Mouse (Mus musculus): ENCODE measurements at regions not wholly inside any gene's neighbourhood (a gene's known extent, or its start where the extent isn't known, plus 50 kb on each side); places are given as distances from the start of the nearest gene placed in this dataset.
A peak's percentile ranks its signal among the peaks of the same experiment; 100 is the strongest.

DNA sequence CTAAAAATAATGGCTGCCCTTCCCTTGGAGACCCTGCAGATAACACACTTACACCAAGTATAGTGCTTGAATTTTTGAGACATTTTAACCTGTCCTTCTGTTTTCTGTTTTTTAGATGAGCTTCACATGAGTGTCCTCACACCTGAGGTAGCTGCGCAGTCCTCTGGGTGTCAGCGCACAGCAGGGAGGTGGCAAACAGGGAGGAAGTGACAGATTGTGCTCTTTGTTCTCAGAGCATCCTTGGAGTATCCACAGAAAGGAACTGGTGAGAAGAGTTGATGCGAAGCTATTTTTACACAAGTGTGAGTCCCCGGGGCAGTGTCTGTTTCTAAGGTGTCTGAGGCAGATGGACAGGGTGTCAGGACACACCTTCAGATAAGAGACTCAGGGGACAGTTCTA lies 78.2 kb upstream of the Arl4c start:
- no peaks in the 10 kb centered on the region for H3K9me3 ChIP-seq (ENCODE audit: control insufficient read depth, low read length)
- H3K27ac ChIP-seq (ENCODE audit: low read length) = no peak overlapping the region
- no peak overlapping the region for H3K4me3 ChIP-seq (replicated peaks; ENCODE audit: low read length)
- H3K4me2 ChIP-seq (ENCODE audit: low read length) = no peak overlapping the region
- no peaks in the 10 kb centered on the region; the same call in 1 of the 2 replicates for H3K4me1 ChIP-seq (replicated peaks; ENCODE audit: control insufficient read depth, insufficient read depth, low read length)
- 86% methylated on average over 4 of the region's 4 CpGs for WGBS
- H3K27me3 ChIP-seq (replicated peaks; ENCODE audit: control insufficient read depth, insufficient read depth, low read length) = no peaks in the 10 kb centered on the region
- H3K36me3 ChIP-seq (ENCODE audit: control insufficient read depth, insufficient read depth) = no peaks in the 10 kb centered on the region
- no peak for ATAC-seq
- no peak overlapping the region for H3K9ac ChIP-seq (replicated peaks; ENCODE audit: low read depth, low read length)

DNA sequence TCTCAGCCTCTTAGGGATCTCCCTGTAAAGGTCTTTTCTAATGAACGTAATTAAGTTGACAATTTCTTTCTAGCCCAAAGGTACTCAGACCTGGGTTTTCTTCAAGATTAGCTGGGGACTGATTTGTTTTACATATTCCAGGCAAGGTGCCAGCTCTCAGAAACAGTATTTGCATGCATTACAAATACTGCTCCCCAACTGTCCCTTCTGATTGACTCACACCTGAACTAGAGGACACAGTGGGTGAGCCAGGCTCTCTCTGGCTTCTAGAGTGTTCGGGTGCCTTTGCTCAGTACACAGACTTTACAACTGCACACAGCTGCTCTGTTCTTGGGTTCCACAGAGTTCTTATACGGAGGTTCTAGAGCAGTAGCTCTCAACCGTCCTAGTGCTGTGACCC lies 81.1 kb upstream of the Arl4c start:
- ATAC-seq = no peak
- WGBS = 78% methylated on average over 4 of the region's 4 CpGs
- Histone ChIP-seq H3K4me3 (replicated peaks; ENCODE audit: low read length) (no peak overlapping the region), H3K27ac (ENCODE audit: low read length) (no peak overlapping the region), H3K4me1 (replicated peaks; ENCODE audit: control insufficient read depth, insufficient read depth, low read length) (no peaks in the 10 kb centered on the region; the same call in 1 of the 2 replicates), H3K36me3 (ENCODE audit: control insufficient read depth, insufficient read depth) (no peaks in the 10 kb centered on the region), H3K27me3 (replicated peaks; ENCODE audit: control insufficient read depth, insufficient read depth, low read length) (no peaks in the 10 kb centered on the region), H3K4me2 (ENCODE audit: low read length) (no peak overlapping the region), H3K9ac (replicated peaks; ENCODE audit: low read depth, low read length) (no peak overlapping the region), H3K9me3 (ENCODE audit: control insufficient read depth, low read length) (no peaks in the 10 kb centered on the region)

DNA sequence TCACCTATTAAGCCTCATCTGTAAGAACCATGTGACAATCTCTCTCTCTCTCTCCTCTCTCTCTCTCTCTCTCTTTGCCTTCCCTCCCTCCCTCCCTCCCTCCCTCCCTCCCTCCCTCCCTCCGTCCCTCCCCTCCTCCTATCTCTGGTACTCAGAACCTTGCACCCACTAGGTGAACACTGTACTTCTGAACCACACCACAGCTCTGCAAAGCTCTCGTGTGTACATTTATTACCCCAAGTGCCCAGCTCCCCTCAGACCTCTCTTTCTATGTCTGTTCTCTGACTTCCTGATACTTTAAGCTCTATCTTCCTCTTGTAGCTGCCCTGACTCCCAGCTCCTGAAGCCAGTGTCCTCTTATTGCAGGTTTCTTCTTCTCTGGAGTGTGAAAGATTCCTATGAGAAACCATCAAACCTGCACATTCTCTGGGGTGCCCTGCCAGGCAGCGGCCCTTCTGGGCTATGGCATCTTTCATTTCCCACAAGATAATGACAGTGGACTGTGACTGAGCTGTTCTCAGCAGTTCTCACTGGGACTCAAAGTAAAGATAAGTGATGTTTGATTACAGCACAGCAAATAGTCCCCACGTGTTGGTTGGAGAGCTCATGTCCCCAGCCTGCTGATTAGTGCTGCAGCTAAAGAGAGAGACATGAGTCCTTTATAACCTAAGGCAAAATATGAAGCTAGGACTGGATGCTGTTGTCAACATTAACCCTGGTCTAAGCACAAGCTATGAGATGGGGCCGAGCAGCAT lies 83.0 kb upstream of the Arl4c start:
- no peak overlapping the region for H3K4me2 ChIP-seq (ENCODE audit: low read length)
- no peaks in the 10 kb centered on the region for H3K27me3 ChIP-seq (replicated peaks; ENCODE audit: control insufficient read depth, insufficient read depth, low read length)
- no peaks in the 10 kb centered on the region for H3K9me3 ChIP-seq (ENCODE audit: control insufficient read depth, low read length)
- 70% methylated on average over 4 of the region's 5 CpGs for WGBS
- no peak overlapping the region for H3K4me3 ChIP-seq (replicated peaks; ENCODE audit: low read length)
- no peak for ATAC-seq
- H3K36me3 ChIP-seq (ENCODE audit: control insufficient read depth, insufficient read depth) = no peaks in the 10 kb centered on the region
- no peak overlapping the region for H3K27ac ChIP-seq (ENCODE audit: low read length)
- no peak overlapping the region for H3K9ac ChIP-seq (replicated peaks; ENCODE audit: low read depth, low read length)
- H3K4me1 ChIP-seq (replicated peaks; ENCODE audit: control insufficient read depth, insufficient read depth, low read length) = no peaks in the 10 kb centered on the region; the same call in 1 of the 2 replicates

DNA sequence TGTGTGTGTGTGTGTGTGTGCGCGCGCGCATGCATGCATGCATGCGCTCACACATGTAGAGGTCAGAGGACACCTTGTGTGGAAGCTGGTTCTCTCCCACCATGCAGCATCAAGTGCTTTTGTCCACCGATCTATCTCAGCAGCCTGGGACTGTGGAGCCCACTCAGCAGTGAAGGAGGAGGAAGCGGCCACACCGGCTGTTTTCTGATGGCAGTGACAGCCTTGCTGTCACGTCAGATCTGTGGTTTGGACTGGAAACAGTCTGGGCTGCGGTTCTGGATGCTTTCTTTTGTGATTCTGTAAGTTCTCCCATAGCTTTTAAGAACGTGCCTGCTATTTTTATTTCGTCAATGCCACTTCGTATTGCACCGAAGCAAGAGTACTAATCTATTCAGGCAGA lies 84.0 kb upstream of the Arl4c start:
- Histone ChIP-seq H3K4me1 (replicated peaks; ENCODE audit: control insufficient read depth, insufficient read depth, low read length) (no peaks in the 10 kb centered on the region; the same call in 1 of the 2 replicates), H3K9ac (replicated peaks; ENCODE audit: low read depth, low read length) (no peak overlapping the region), H3K4me2 (ENCODE audit: low read length) (no peak overlapping the region), H3K9me3 (ENCODE audit: control insufficient read depth, low read length) (no peaks in the 10 kb centered on the region), H3K4me3 (replicated peaks; ENCODE audit: low read length) (no peak overlapping the region), H3K36me3 (ENCODE audit: control insufficient read depth, insufficient read depth) (no peaks in the 10 kb centered on the region), H3K27me3 (replicated peaks; ENCODE audit: control insufficient read depth, insufficient read depth, low read length) (no peaks in the 10 kb centered on the region), H3K27ac (ENCODE audit: low read length) (no peak overlapping the region)
- no peak for ATAC-seq
- WGBS = 86% methylated on average over 14 of the region's 14 CpGs

DNA sequence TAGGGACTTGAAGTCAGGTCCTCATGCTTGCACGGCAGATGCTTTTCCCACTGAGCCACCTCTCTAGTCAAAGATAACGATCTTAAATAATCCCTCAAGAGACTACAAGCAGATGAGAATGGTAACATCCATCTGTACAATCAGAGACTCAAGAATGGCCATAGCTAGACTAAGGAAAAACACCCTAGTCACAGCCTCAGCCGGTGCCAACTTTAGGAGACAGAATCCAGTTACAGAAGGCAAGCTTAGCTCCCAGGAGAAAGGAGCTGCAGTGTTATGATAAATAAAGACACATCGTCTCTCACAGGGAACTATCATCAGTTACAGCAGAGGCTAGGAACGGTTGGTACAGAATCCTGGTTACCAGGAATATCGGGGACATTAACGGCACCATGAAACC lies 88.7 kb upstream of the Arl4c start:
- no peak overlapping the region for H3K4me3 ChIP-seq (replicated peaks; ENCODE audit: low read length)
- H3K9me3 ChIP-seq (ENCODE audit: control insufficient read depth, low read length) = no peaks in the 10 kb centered on the region
- 86% methylated on average over 7 of the region's 7 CpGs for WGBS
- H3K4me1 ChIP-seq (replicated peaks; ENCODE audit: control insufficient read depth, insufficient read depth, low read length) = peaks cover 3% of the 10 kb centered on the region; the same call in 1 of the 2 replicates
- no peak for ATAC-seq
- H3K9ac ChIP-seq (replicated peaks; ENCODE audit: low read depth, low read length) = no peak overlapping the region
- H3K36me3 ChIP-seq (ENCODE audit: control insufficient read depth, insufficient read depth) = no peaks in the 10 kb centered on the region
- H3K27ac ChIP-seq (ENCODE audit: low read length) = no peak overlapping the region
- no peak overlapping the region for H3K4me2 ChIP-seq (ENCODE audit: low read length)
- no peaks in the 10 kb centered on the region for H3K27me3 ChIP-seq (replicated peaks; ENCODE audit: control insufficient read depth, insufficient read depth, low read length)

DNA sequence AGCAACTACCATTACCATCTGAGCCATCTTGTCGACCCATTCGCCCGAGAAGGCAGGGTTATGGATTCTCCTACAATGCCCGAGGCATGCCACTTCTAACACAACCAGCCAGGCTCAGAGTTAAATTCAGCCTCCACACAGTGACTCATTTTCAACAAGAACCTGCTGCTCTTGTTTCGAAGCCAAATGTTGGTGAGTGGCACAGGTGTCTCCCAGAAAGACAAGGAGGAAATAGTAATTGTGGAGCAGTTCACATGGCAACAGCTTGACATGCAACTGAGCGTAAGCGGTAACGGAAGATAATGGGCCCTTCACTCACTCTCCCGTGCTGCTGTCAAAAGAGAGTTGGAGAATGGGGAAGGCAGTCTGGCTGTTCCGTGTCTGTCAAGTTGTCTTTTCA lies 92.9 kb upstream of the Arl4c start:
- peak; percentile 89 for ATAC-seq
- no peak overlapping the region for H3K9ac ChIP-seq (replicated peaks; ENCODE audit: low read depth, low read length)
- H3K4me3 ChIP-seq (replicated peaks; ENCODE audit: low read length) = no peak overlapping the region
- no peaks in the 10 kb centered on the region for H3K27me3 ChIP-seq (replicated peaks; ENCODE audit: control insufficient read depth, insufficient read depth, low read length)
- H3K36me3 ChIP-seq (ENCODE audit: control insufficient read depth, insufficient read depth) = no peaks in the 10 kb centered on the region
- no peak overlapping the region for H3K27ac ChIP-seq (ENCODE audit: low read length)
- H3K4me1 ChIP-seq (replicated peaks; ENCODE audit: control insufficient read depth, insufficient read depth, low read length) = peaks cover 10% of the 10 kb centered on the region
- no peak overlapping the region for H3K4me2 ChIP-seq (ENCODE audit: low read length)
- 49% methylated on average over 10 of the region's 10 CpGs for WGBS
- H3K9me3 ChIP-seq (ENCODE audit: control insufficient read depth, low read length) = no peaks in the 10 kb centered on the region

DNA sequence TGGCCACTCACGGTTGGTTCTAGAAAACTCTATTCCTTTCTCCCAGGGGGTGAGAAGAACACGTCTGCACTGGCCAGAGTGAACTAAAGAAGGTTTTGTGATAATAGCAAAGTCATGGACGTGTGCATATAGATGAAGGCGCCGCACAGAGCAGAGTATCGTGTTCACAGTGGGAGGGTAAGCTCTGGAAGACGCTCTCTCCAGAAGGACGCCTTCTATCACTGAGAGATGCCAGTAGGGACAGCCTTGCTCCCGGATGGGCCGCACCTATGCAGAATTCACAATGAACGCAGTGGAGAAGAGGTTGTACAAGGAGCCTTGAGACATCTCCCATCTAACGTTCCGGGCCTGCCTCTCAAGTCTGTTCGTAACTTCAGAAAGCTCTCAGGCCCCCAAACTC lies 96.5 kb upstream of the Arl4c start:
- Histone ChIP-seq H3K27me3 (replicated peaks; ENCODE audit: control insufficient read depth, insufficient read depth, low read length) (no peaks in the 10 kb centered on the region), H3K9ac (replicated peaks; ENCODE audit: low read depth, low read length) (no peak overlapping the region), H3K27ac (ENCODE audit: low read length) (no peak overlapping the region), H3K4me2 (ENCODE audit: low read length) (no peak overlapping the region), H3K4me1 (replicated peaks; ENCODE audit: control insufficient read depth, insufficient read depth, low read length) (peaks cover 10% of the 10 kb centered on the region), H3K36me3 (ENCODE audit: control insufficient read depth, insufficient read depth) (no peaks in the 10 kb centered on the region), H3K4me3 (replicated peaks; ENCODE audit: low read length) (no peak overlapping the region), H3K9me3 (ENCODE audit: control insufficient read depth, low read length) (no peaks in the 10 kb centered on the region)
- ATAC-seq = no peak
- 65% methylated on average over 14 of the region's 14 CpGs for WGBS

DNA sequence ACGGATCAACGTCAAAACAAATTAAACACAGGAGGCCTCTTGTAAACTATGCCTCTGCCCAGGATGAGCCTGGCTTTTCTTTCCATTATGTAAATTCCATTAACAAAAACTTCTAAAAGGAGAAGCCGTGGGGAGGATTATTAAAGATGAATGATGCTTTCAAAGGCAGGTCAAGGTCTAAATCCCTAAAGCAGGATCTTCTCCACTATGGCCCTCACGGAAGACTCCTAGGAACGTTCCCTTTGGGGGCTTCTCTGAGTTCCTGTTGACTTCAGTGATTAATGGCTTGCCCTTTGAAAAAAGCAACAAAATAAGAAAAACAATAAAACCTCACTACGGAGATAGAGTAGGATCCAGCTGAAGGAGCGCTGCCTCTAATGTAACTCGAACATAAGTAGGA lies 96.9 kb upstream of the Arl4c start:
- Histone ChIP-seq H3K4me1 (replicated peaks; ENCODE audit: control insufficient read depth, insufficient read depth, low read length) (peaks cover 10% of the 10 kb centered on the region), H3K4me2 (ENCODE audit: low read length) (no peak overlapping the region), H3K9me3 (ENCODE audit: control insufficient read depth, low read length) (no peaks in the 10 kb centered on the region), H3K27me3 (replicated peaks; ENCODE audit: control insufficient read depth, insufficient read depth, low read length) (no peaks in the 10 kb centered on the region), H3K27ac (ENCODE audit: low read length) (no peak overlapping the region), H3K4me3 (replicated peaks; ENCODE audit: low read length) (no peak overlapping the region), H3K36me3 (ENCODE audit: control insufficient read depth, insufficient read depth) (no peaks in the 10 kb centered on the region), H3K9ac (replicated peaks; ENCODE audit: low read depth, low read length) (no peak overlapping the region)
- 26% methylated on average over 8 of the region's 8 CpGs for WGBS
- ATAC-seq = no peak

DNA sequence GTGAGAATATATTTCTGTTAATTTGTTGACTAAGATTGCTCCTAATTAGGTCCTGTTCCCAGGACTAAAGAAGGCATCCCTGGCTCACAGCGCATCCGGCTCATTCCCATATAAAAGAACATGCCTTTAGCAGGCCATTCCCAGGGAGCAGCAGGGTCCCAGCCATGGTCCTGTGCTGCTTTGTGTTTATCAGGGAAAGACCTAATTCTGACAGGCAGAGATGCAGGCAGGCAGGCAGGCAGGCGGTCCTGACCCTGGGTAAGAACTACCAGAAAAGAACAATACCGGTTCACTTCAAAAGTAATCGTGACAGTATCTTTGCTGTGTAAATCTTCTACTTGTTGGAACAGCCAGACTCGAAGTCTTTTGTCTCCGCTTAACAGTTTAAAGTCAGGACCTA lies 97.3 kb upstream of the Arl4c start:
- WGBS = 14% methylated on average over 7 of the region's 7 CpGs
- Histone ChIP-seq H3K36me3 (ENCODE audit: control insufficient read depth, insufficient read depth) (no peaks in the 10 kb centered on the region), H3K4me2 (ENCODE audit: low read length) (no peak overlapping the region), H3K9me3 (ENCODE audit: control insufficient read depth, low read length) (no peaks in the 10 kb centered on the region), H3K27ac (ENCODE audit: low read length) (no peak overlapping the region), H3K9ac (replicated peaks; ENCODE audit: low read depth, low read length) (no peak overlapping the region), H3K27me3 (replicated peaks; ENCODE audit: control insufficient read depth, insufficient read depth, low read length) (no peaks in the 10 kb centered on the region), H3K4me3 (replicated peaks; ENCODE audit: low read length) (no peak overlapping the region), H3K4me1 (replicated peaks; ENCODE audit: control insufficient read depth, insufficient read depth, low read length) (peaks cover 10% of the 10 kb centered on the region)
- no peak for ATAC-seq

DNA sequence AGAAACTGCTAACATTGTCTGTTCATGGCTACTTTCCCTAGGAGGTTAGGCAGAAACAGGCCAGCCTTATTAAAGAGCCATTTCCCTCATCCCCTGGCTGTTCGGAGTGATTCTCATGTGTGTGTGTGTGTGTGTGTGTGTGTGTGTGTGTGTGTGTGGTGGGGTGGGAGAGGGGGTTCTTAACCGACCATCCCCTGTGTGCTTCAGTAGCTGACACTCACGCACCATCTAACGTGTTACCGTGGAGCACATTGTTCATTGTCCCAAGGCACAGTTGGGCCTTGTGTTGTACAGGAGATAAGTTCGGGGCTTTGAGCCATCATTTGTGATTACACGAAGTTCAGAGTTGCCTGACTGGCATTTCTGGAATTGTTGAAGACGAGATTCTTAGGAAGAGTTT lies 97.8 kb upstream of the Arl4c start:
- ATAC-seq = no peak
- Histone ChIP-seq H3K27me3 (replicated peaks; ENCODE audit: control insufficient read depth, insufficient read depth, low read length) (no peaks in the 10 kb centered on the region), H3K4me3 (replicated peaks; ENCODE audit: low read length) (no peak overlapping the region), H3K36me3 (ENCODE audit: control insufficient read depth, insufficient read depth) (no peaks in the 10 kb centered on the region), H3K9me3 (ENCODE audit: control insufficient read depth, low read length) (no peaks in the 10 kb centered on the region), H3K4me2 (ENCODE audit: low read length) (no peak overlapping the region), H3K9ac (replicated peaks; ENCODE audit: low read depth, low read length) (no peak overlapping the region), H3K4me1 (replicated peaks; ENCODE audit: control insufficient read depth, insufficient read depth, low read length) (peaks cover 8% of the 10 kb centered on the region), H3K27ac (ENCODE audit: low read length) (no peak overlapping the region)
- WGBS = 24% methylated on average over 8 of the region's 8 CpGs
